ENCODE assay signal across 12 mouse cellular contexts in genomic region chr16:91836592-91837557, GRCm38 (mm10).
A peak's percentile ranks its signal among the peaks of the same experiment; 100 is the strongest.
DNase-seq lines count a peak whose midpoint lies in the region; ATAC-seq lines count a peak whose summit lies in the region.
"Had no signal": no experiment of that assay in that cellular context is flagged by ENCODE, and none has a peak within 500 bp of the region (broad histone marks: within the 10 kb centered on the region; RNA-seq: fewer than 3 reads in every experiment).

No protein-coding gene starts in this region.

- intact Hi-C loops in left cerebral cortex, postnatal 4 days (cut with DNase I) = no loop called here

- H3K4me2 ChIP-seq in neural tube, embryonic 11.5 days (ENCODE audit: low read depth) = peak overlapping the region; percentile 24; the same call in 1 of the 2 replicates
- H3K4me2 ChIP-seq in forebrain, embryonic 15.5 days (replicated peaks) = no peak overlapping the region
- H3K4me2 ChIP-seq in midbrain, embryonic 12.5 days (replicated peaks) = 0 out of 2 replicates have a peak overlapping the region, but pooled peaks have one; percentile 3
- H3K4me2 ChIP-seq: limb, embryonic 15.5 days had no signal

- H3K4me1 ChIP-seq in neural tube, embryonic 11.5 days (ENCODE audit: control insufficient read depth, insufficient read depth, low read length) = peaks cover 31% of the 10 kb centered on the region
- peaks cover 27% of the 10 kb centered on the region for H3K4me1 ChIP-seq in forebrain, embryonic 15.5 days
- H3K4me1 ChIP-seq in midbrain, embryonic 12.5 days = peaks cover 23% of the 10 kb centered on the region

- WGBS in neural tube, embryonic 11.5 days = 39% methylated on average over 18 of the region's 18 CpGs
- 29% methylated on average over 18 of the region's 18 CpGs for WGBS in forebrain, embryonic 15.5 days
- WGBS in midbrain, embryonic 12.5 days = 49% methylated on average over 18 of the region's 18 CpGs

- peak; percentile 61 for ATAC-seq in neural tube, embryonic 11.5 days (ENCODE audit: insufficient read depth, low FRiP score, low TSS enrichment)
- ATAC-seq in forebrain, embryonic 15.5 days (replicated peaks) = peak; percentile 54
- peak; percentile 59 for ATAC-seq in midbrain, embryonic 12.5 days (ENCODE audit: low FRiP score, low read depth)

- H3K9ac ChIP-seq in neural tube, embryonic 11.5 days (ENCODE audit: low read length) = peak overlapping the region; percentile 26; the same call in 1 of the 2 replicates
- H3K9ac ChIP-seq in forebrain, embryonic 15.5 days (replicated peaks) = no peak overlapping the region
- no peak overlapping the region for H3K9ac ChIP-seq in midbrain, embryonic 12.5 days (replicated peaks)
- H3K9ac ChIP-seq: limb, embryonic 15.5 days had no signal

- peak overlapping the region; percentile 77 for H3K27ac ChIP-seq in neural tube, embryonic 11.5 days (ENCODE audit: low read depth, low read length)
- peak overlapping the region; percentile 56 for H3K27ac ChIP-seq in forebrain, embryonic 15.5 days (replicated peaks)
- peak overlapping the region; percentile 78 for H3K27ac ChIP-seq in midbrain, embryonic 12.5 days (replicated peaks)
- H3K27ac ChIP-seq: limb, embryonic 15.5 days had no signal

- peak; percentile 52 for DNase-seq in neural tube, embryonic 11.5 days (ENCODE audit: low spot score)
- no peak for DNase-seq in neural tube, embryonic 10.5 days (ENCODE audit: extremely low spot score, low spot score)
- no peak for DNase-seq in urinary bladder, adult 2 months (ENCODE audit: low spot score)
- no peak for DNase-seq in left cerebral cortex, postnatal 4 days
- DNase-seq in yolk sac, embryonic 10.5 days (ENCODE audit: low spot score) = no peak
- DNase-seq: adrenal gland, adult 2 months; cerebellum, adult 8-10 months had no signal

- H3K36me3 ChIP-seq in neural tube, embryonic 11.5 days (ENCODE audit: control insufficient read depth, insufficient read depth, low read length) = peaks cover 2% of the 10 kb centered on the region; the same call in 1 of the 2 replicates
- peaks cover 31% of the 10 kb centered on the region for H3K36me3 ChIP-seq in forebrain, embryonic 15.5 days
- H3K36me3 ChIP-seq in midbrain, embryonic 12.5 days = peaks cover 44% of the 10 kb centered on the region

- H3K4me3 ChIP-seq in neural tube, embryonic 11.5 days (ENCODE audit: low read depth, low read length) = no peak overlapping the region
- no peak overlapping the region for H3K4me3 ChIP-seq in forebrain, embryonic 15.5 days
- H3K4me3 ChIP-seq in midbrain, embryonic 12.5 days = no peak overlapping the region
- H3K4me3 ChIP-seq: erythroblast, embryonic 14.5 days; limb, embryonic 15.5 days had no signal

- H3K27me3 ChIP-seq in neural tube, embryonic 11.5 days (ENCODE audit: control insufficient read depth, insufficient read depth, low read length) = no peaks in the 10 kb centered on the region
- no peaks in the 10 kb centered on the region for H3K27me3 ChIP-seq in forebrain, embryonic 15.5 days
- H3K27me3 ChIP-seq in midbrain, embryonic 12.5 days = no peaks in the 10 kb centered on the region
- H3K27me3 ChIP-seq: CH12.LX; limb, embryonic 15.5 days had no signal

- H3K9me3 ChIP-seq in neural tube, embryonic 11.5 days (ENCODE audit: control insufficient read depth, low read length) = no peaks in the 10 kb centered on the region
- H3K9me3 ChIP-seq in forebrain, embryonic 15.5 days = no peaks in the 10 kb centered on the region
- H3K9me3 ChIP-seq in midbrain, embryonic 12.5 days = no peaks in the 10 kb centered on the region
- H3K9me3 ChIP-seq: limb, embryonic 15.5 days had no signal
